Mouse (Mus musculus) cerebellum, adult (tissue): ENCODE measurements around the gene Tesmin.

Source experiments
- ATAC-seq: cut with Nextera tagmentation; 2 replicates; pipeline ENCODE4 v1.9.2; 2017; ENCODE audit warnings: mild to moderate bottlenecking, moderate library complexity, mixed read lengths; ENCODE audit not compliant: insufficient number of reproducible peaks, low FRiP score, low TSS enrichment

Gene Tesmin

DNA sequence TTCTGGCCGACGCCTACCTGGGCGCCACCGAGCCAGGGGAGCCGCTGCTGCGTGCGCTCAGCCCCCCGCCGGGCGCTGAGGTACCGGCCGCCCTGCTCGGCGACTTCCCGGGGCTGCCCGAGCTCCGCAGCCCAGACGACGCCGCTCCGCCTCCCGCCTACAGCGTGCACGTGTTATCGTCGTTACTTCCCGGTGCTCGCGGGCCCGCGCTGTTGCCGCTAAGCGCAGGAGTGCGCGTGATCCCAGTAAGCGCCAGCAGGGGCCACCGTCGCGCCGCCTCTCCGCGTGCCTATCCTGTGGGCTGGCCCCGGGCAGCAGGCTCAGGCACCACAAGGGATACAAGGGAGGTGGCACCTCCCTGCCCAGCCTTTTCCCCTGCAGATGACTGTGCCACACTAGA, 432 bp downstream of the Tesmin start:
- ATAC-seq = peak; percentile 31; the same call in 1 of the 2 replicates

DNA sequence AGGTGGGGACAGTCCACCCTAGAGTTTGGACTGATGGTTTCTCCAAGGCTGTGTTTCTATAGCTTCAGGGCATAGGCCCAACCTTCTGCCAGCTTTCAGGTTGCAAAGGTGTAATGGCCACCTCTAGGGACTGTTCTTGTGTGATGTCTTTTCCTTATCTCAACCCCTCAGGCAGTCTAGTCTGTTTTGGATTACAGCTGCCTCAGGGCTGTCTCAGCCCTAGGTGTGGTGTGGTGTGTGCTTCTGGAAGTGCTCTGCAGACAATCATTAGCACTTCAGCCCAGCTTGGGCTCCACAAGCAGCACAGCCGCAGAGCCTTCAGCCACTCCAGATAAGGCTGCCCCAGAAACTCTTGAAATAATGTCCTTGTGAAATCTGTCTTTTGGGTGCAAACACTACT, 3.7 kb downstream of the Tesmin start:
- ATAC-seq = no peak

DNA sequence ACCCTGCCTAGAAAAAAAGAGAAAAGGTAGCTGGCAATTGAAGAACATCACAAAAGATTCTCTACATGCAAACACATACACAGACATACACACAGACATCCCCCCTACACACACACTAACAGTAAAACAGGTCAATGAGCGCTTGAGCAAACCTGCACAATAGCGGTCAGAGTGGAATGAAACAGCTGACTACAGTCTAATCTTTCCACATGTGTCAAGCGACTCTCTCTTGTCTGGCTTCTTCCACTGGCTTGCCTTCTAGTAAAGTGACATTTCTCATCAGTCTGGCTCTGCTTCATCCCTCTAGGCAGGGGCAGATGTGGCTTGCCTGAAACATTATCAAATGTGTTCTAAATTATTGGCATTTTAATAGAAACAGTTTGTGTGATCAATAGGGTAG, 5.6 kb downstream of the Tesmin start:
- no peak for ATAC-seq

DNA sequence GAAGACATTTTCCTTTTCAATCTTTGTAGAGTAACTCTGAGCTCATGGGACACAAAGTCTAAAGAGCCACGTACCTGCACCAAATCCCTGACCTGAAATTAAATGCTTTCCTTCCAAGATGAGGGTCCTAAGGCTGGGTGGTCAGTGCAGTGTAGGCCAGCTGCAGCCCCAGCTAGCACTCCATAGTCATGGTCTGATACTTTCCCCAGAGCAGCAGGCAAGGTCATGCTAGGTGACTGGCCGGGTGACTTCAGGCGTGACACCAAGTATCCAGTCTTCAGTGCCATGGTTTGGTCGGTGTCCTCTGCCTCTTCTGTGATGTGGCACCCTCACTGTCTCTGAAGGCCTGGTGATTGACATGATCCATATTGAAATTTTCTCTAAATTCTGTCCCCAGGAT, 11.4 kb downstream of the Tesmin start:
- no peak for ATAC-seq

DNA sequence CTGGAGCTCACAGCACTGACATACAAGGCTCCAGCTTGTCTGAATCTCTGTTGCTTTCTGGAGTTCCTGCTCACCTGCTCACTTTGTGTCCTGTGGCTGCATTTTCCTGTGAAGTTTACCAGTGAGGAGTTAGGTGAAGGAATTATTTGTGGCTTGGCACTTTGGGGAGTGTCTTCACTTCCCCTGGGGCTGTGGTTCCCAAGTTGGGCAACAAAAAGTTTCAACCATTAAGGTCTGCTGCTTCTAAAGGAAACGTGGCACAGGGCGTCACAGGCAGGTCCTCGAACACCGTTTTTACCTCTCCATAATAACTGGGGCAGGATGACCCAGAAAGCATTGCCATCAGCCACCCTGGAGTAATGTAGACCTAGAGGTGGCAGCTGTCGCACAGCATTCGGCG, 12.8 kb downstream of the Tesmin start:
- no peak for ATAC-seq

DNA sequence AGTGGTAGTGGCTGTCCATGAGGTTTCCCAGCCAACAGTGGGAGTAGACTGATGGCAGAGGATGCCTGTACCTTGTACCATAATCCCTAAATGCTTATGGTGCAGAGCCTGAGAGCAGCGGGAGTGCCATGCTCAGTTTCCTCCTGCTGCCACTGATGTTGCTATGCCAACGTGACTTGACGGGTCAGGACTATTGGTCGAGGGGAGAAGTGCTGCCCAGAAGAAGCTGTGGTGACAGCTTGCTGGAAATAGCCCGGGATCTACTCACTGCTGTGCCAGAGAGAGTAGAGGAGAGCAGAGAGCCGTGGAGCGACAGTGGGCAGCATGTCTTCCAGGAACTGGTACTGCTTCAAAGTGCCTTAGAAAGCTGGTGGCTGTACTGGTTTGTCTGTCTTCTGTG, 13.3 kb downstream of the Tesmin start:
- ATAC-seq = no peak

DNA sequence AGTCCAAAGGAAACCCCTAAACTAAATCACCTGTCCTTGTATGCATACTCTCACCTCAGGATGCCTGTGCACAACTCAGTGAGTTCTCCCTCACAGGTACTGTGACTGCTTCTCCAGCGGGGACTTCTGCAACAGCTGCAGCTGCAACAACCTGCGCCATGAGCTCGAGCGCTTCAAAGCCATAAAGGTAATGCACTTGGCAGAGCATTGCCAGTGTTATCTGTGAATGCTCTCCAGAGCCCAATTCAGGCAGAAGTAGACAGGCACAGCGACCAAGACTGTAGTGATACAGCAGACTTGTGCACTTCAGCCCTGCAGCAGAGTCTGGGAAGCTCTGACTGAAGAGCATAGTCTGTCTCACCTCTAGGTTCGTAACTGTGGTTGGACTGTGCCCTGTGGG, 13.7 kb downstream of the Tesmin start:
- ATAC-seq = no peak

DNA sequence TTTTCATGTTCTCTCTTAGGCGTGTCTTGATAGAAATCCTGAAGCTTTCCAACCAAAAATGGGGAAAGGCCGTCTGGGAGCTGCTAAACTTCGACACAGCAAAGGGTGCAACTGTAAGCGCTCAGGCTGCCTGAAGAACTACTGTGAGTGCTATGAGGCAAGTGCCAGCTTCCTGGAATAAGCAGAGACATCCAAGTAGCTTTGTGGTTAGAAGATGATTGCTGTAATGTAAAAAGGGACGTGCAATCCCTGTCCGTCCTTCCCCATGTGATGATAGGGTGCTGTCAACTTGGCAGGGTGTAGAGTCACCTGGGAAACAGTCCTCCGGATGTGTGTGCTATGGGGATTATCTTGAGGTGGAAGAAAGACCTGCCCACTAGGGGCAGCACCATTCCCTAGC, 15.4 kb downstream of the Tesmin start:
- ATAC-seq = no peak

DNA sequence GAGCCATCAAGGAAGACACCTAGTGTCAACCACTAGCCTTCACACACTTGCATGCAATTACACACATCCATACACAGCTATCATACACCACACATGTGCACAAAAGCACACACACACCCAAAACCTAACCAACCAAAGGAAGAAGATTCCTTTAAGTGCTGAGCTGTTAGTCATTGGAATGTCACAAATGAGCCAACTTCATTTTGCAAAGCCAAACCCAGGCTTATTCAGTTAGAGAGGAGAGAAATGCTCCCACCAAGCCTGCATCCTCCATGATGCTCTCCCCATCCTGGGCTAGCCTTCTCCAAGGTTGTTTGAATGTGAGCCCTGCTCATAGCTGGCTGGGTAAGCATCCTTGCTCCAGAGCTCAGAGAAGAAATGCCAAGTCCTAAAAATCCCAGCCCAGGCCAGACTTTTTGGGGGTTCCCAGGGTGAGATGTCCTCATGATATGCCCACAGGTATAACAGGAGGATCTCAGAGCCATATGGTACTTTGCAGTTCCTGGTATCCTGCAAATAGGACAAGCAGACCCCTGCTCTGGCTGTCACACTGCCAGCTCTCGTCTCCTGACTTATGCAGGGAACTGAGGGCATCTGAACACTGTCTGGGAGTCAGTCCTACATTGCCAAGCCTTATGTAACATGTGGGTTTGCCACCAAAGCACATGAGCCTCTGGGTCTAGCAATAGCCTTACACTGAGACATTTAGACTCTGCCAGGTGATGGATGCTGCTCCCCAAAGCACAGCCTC, 17.0 kb downstream of the Tesmin start:
- no peak for ATAC-seq

DNA sequence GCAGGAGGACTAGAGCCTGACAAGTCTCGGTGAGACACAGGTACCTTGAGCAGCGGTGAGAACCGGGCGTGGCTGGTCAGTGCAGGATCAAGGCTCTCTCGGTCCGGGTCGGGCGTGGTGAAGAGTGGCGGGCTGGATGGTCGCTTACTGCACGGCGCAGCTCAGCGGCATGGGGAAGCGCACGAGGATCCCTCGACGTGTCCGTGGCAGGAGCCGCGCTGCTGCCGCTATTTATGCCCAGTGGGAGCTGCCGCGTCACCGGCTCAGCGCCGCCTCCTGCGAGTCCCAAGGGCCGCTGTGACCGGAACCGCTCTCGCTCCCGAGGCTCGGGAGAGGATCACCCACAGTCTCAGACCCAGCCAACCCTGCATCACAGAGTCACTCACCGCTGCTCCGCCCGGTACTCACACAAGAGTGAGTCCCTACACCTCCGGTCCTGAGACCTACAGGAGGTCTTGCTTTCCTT, 25.6 kb downstream of the Tesmin start, which contains the start of gene Gal:
Gene Gal (minus strand): TSS at position 277 of the 466 bp plus-strand sequence.
- ATAC-seq = no peak

DNA sequence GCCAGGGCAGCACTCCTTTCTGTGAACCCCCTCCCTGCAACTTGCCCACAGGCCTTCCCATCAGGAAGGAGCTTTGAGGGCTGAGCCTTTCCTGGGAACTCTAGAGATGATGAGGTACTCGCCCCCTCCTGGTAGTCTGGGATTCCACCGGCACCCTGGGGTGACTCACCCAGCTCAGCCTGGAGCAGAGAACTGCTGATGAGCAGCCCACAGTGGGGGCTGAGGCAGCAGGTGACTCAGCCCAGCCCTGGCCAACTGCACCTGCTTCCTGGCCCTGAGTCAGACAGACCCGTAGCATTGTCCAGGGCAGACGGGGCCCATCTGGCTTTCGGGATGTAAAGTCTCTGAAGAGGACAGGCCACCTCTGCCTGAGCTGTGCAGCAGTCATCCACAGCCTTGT, 30.6 kb downstream of the Tesmin start:
- no peak for ATAC-seq

DNA sequence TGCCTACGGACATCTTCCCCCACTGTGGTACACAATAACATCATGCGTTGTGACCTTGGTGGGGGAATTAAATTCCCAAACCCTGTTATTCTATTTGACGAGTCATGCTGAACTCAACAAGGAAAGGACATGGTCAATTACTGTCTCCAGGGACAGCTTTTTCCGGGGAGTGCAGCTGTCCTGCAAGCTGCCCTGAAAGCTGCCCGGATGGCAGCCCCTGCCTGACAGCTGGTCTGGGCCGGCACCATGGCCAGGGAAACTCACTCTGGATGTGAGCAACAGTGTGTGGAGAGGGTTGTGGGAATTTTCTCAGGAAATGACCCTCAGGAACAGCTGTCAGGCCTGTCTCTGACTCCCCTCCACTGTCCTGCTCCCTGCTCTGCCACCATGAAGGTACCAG, 33.8 kb downstream of the Tesmin start:
- ATAC-seq = no peak

DNA sequence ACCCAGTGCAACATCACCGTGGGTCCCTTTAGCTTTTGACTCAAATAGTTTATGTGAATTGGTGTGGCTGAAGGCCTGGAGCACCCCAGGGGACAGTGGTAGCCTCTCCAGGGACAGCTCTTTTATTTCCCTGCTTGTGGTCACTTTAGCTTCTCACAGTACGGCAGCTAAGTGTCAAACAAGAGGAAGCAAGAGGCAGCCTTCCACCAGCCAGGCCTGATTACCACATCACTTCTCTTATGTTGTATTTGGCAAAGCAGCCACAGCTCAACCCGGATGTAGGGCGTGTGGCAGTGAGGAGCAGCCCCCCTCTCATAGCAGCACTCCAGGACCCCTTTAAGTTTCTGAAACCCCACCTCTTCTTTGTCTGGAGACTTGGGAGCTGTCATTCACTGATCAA, 34.3 kb downstream of the Tesmin start:
- no peak for ATAC-seq

DNA sequence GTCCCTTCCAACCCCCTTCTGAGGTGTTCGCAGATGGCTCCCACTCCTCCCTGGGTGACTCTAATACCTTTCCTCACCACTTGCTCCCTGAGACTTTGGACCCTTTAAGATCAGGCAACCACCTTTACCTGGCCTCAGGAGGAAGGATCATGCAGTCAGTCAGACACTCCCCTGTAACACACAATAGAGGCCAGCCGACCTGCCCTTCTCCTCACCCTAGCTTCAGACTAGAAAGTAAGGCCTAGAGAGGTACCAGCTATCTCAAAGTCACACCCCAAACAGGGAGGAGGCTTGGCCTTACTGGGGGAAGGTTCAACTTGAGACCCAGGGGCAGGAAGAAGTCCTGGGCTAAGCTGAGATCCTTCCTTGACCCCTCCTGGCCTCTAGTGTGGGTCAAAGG, 35.6 kb downstream of the Tesmin start:
- ATAC-seq = no peak

DNA sequence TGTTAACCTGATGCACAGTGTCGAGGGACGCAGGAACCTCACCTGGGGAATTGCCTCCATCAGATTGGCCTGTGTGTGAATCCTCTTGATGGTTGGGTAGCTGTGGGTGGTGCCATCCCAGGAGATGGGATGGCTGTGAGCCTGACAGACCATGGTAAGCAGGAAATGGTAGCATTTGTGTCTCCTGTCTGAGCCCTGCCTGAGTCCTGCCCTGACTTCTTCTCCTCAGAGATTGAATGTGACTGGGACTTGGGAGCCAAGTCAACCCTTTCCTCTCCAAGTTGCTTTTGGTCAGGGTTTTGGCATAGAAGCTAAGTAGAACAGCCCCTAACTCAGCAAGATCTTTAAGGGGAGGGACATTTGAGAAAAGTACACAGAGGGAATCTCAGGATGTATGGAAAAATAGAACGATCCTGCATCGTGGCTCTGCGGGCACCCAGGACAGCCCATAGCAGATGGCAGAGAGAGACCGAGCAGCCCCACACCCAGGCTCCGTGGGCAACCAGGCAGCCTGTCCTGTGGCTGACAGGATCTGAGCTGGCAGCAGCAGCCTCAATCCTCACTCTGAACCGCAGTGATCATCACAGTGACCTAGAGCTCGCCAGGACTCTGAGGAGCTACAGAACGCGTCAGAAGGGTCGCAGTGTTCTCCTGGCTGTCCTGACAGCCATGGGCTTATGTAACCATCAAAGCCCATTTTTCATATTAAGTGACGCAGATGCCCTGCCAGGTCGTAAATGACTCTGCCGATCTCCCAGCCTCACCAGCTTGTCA, 39.6 kb downstream of the Tesmin start:
- ATAC-seq = no peak

DNA sequence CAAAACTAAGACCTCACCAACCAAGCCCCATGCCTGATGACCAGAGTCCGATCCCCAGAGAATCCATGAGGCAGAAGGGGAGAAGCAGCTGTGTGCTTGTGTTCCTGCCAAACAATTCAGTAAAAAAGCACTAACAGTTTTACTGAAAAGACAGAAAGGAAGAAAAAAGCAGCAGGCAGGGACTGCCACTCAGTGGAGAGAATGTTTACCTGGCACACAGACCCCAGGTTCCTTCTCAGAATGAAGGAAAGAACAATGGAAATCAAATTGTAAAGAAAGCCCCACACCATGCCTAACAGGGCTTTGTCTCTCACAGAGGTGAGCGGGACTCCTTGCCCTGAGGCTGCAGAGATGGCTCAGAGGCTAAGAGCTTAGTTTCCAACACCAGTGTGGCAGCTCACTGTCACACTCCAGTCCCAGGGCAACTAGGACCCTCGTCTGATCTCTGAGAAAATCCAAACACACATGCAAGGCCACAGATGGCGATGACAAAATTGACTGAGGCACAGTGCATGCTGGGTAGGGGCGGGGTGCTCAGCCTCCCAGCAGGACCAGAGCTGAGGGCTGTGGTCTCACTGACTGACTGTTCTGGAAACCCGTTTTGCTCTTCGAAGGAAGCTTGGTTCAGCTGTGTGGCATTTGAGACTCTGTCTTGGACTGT, 40.6 kb downstream of the Tesmin start:
- ATAC-seq = no peak

DNA sequence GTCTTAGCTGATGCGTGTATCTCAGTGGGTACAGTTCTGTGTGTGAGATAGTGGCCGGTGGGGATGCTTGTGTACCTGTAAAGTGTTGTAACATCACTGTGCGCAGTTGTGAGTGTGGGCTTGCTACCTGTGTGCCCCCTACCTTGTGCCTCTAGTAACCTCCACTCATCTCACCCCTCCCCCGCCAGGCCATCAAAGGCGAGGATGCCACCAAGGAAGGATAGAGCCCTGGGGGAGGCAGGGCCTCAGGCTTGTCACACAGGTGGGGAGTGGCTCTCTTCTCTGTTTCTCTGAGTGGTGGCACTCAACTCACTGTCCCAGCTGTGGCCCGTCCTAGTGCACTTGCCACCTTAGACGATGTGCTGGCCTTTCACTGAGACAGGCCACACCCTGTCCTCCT, 42.4 kb downstream of the Tesmin start:
- ATAC-seq = no peak

DNA sequence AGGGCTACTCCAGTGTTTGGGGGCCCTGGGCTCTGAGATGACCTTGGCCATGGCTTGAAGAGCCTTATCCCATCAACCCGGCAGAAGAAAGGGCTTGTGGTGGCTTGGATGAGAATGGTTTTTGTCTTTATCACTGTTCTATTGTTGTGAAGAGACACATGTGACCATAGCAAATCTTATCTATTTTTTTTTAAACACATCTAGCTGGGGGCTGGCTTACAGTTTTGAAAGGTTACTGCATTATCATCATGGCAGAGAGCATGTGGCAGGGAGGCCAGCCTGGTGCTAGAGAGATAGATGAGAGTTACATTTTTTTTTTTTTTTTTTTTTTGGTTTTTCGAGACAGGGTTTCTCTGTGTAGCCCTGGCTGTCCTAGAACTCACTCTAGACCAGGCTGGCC, 43.3 kb downstream of the Tesmin start:
- no peak for ATAC-seq

DNA sequence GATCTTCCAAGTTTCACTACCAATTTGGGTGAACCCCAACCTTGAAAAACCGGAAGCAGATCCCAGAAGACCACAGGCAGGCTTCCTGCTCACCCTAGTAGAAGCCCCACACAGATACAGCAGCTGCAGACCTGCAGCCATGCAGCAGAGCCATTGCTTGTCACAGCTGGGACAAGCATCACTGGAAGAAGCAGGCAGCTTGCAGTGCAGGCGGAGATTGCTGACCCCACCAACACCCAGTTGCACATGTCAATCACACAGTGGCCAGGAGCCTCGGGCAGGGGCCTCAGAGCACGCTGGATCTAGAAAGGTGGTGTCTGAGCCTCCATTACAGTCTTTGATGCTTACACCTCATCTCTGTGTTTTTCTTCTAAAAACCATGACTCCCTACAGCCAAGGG, 45.5 kb downstream of the Tesmin start:
- no peak for ATAC-seq

DNA sequence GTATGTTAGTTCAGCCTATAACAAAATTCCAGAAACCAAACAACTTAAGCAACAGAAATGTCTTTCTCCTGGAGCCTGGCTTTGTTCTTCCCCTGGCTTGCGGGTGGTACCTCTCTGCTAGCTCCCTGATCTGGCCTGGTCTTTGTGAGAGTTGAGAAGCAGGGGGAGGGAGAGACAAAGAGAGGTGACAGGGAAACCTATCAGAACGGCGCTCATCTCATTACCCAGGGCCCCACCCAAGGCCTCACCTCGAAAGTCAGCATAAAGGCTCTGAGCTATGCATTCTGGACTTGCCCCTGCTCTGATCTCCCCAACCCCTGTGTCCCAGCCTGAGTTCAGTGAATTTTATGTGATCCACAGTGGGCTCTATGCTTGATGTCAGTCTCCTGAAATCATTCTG, 46.0 kb downstream of the Tesmin start:
- ATAC-seq = no peak

DNA sequence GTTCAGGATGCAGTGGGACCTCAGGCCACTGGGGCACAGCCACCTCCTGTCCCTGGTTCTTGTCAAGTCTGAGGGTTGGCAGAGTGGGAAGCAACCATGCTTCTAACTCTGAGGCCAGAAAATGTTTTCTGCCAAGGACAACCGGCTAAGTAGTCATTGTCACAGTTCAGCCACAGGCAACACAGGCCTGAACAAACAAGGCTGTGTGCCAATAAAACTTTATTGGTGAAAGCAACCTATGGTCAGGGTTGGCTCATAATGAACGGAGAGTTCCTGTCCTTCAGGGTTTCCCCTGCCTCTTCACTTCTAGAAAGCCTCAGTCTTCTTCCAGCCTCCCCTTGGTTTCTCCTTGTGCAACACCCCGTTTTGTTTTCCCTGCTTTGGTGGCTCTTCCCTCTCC, 47.2 kb downstream of the Tesmin start:
- ATAC-seq = no peak
